Mouse (Mus musculus) intestine, embryonic 15.5 days (tissue): Measurements from ENCODE around the gene Map2k4. TPM values are rescaled to one million over a fixed set of nuclear protein-coding genes. Genes with fewer than 3 reads are reported as not detected.

ENCODE experiments used
- ATAC-seq: fragments of 200-750 bp; cut with Nextera tagmentation; 2 replicates; pipeline ENCODE4 v1.8.0; 2017; ENCODE audit warnings: moderate TSS enrichment, moderate library complexity
- H3K27ac ChIP-seq: fragments of 300-500 bp; sonication (generic); 2 replicates; pipeline ENCODE4 v1.5.1; 2015; ENCODE audit warnings: mild to moderate bottlenecking, inconsistent platforms
- H3K27me3 ChIP-seq: fragments of 300-500 bp; sonication (generic); replicated peaks from 2 replicates; pipeline ENCODE4 v1.6.1; 2015; ENCODE audit warnings: inconsistent platforms
- H3K36me3 ChIP-seq: fragments of 300-500 bp; sonication (generic); 2 replicates; pipeline ENCODE4 v1.6.1; 2015; ENCODE audit warnings: inconsistent platforms
- H3K4me1 ChIP-seq: fragments of 300-500 bp; sonication (generic); replicated peaks from 2 replicates; pipeline ENCODE4 v1.6.1; 2015; ENCODE audit warnings: inconsistent platforms
- H3K4me2 ChIP-seq: fragments of 300-500 bp; sonication (generic); replicated peaks from 2 replicates; pipeline ENCODE4 v1.6.1; 2015; ENCODE audit warnings: mild to moderate bottlenecking, inconsistent platforms
- H3K4me3 ChIP-seq: fragments of 300-500 bp; sonication (generic); replicated peaks from 2 replicates; pipeline ENCODE4 v1.5.1; 2015; ENCODE audit warnings: inconsistent platforms
- H3K9ac ChIP-seq: fragments of 300-500 bp; sonication (generic); 2 replicates; pipeline ENCODE4 v1.6.1; 2015; ENCODE audit warnings: inconsistent platforms
- H3K9me3 ChIP-seq: fragments of 300-500 bp; sonication (generic); 2 replicates; pipeline ENCODE4 v1.6.1; 2016; ENCODE audit warnings: inconsistent platforms
- WGBS: fragments of 180-500 bp; shearing (Covaris S2); methylation state at CpG from one replicate; pipeline ENCODE4 v1.1.7; 2015; 5-methylcytosine and 5-hydroxymethylcytosine counted together
- polyA plus RNA-seq: library from polyadenylated mRNA; unstranded; fragments of >200 nt; fragmentation: Nextera tagmentation; extraction: Ambion mirVana; gene quantifications from 2 replicates; pipeline ENCODE4 v1.2.1, GENCODE M21; 2015

Gene Map2k4
- polyA plus RNA-seq, 1 experiment from 2014 or later, result 57.8 TPM

GRCm38 (mm10) chr11:65734656-65735055 is 53.4 kb downstream of the Map2k4 start:
- peak; percentile 68 for ATAC-seq
- Histone ChIP-seq H3K27me3 (no peaks in the 10 kb centered on the region), H3K4me3 (no peak overlapping the region), H3K4me1 (0 out of 2 replicates have a peak, but pooled peaks cover 2% of the 10 kb centered on the region), H3K9ac (no peak overlapping the region), H3K36me3 (no peaks in the 10 kb centered on the region), H3K4me2 (no peak overlapping the region), H3K27ac (no peak overlapping the region), H3K9me3 (no peaks in the 10 kb centered on the region)
- WGBS, result 54% methylated on average over 7 of the region's 7 CpGs

- H3K9me3 ChIP-seq, result no peaks in the 10 kb centered on the region
- H3K4me2 ChIP-seq, result no peak overlapping the region
- no peak overlapping the region for H3K4me3 ChIP-seq
- ATAC-seq, result peak; percentile 25; the same call in 1 of the 2 replicates
- WGBS, result 84% methylated on average over 6 of the region's 6 CpGs
- no peaks in the 10 kb centered on the region for H3K27me3 ChIP-seq
- H3K27ac ChIP-seq, result 0 out of 2 replicates have a peak overlapping the region, but pooled peaks have one; percentile 11
- no peak overlapping the region for H3K9ac ChIP-seq
- no peaks in the 10 kb centered on the region for H3K36me3 ChIP-seq
- H3K4me1 ChIP-seq, result 0 out of 2 replicates have a peak, but pooled peaks cover 3% of the 10 kb centered on the region
Observed at GRCm38 (mm10) chr11:65729623-65730217, 58.4 kb downstream of the Map2k4 start.

- Histone ChIP-seq H3K9me3 (no peaks in the 10 kb centered on the region), H3K9ac (no peak overlapping the region), H3K4me1 (0 out of 2 replicates have a peak, but pooled peaks cover 3% of the 10 kb centered on the region), H3K27ac (no peak overlapping the region), H3K4me2 (no peak overlapping the region), H3K36me3 (no peaks in the 10 kb centered on the region), H3K27me3 (no peaks in the 10 kb centered on the region), H3K4me3 (no peak overlapping the region)
- ATAC-seq, result no peak
- WGBS, result 93% methylated on average over 4 of the region's 4 CpGs
Observed at GRCm38 (mm10) chr11:65728906-65729305, 59.2 kb downstream of the Map2k4 start.

GRCm38 (mm10) chr11:65723715-65724114 is 64.4 kb downstream of the Map2k4 start:
- H3K9ac ChIP-seq, result no peak overlapping the region
- no peak overlapping the region for H3K4me3 ChIP-seq
- no peaks in the 10 kb centered on the region for H3K36me3 ChIP-seq
- WGBS, result 90% methylated on average over 2 of the region's 2 CpGs
- no peaks in the 10 kb centered on the region for H3K27me3 ChIP-seq
- H3K4me1 ChIP-seq, result no peaks in the 10 kb centered on the region
- H3K4me2 ChIP-seq, result no peak overlapping the region
- no peak for ATAC-seq
- no peaks in the 10 kb centered on the region for H3K9me3 ChIP-seq
- no peak overlapping the region for H3K27ac ChIP-seq

GRCm38 (mm10) chr11:65721615-65722014 is 66.5 kb downstream of the Map2k4 start:
- ATAC-seq, result no peak
- no peaks in the 10 kb centered on the region for H3K4me1 ChIP-seq

GRCm38 (mm10) chr11:65719960-65720359 is 68.1 kb downstream of the Map2k4 start:
- Histone ChIP-seq H3K4me1 (no peaks in the 10 kb centered on the region), H3K9me3 (no peaks in the 10 kb centered on the region), H3K9ac (no peak overlapping the region), H3K27ac (no peak overlapping the region), H3K36me3 (no peaks in the 10 kb centered on the region), H3K4me2 (no peak overlapping the region), H3K27me3 (no peaks in the 10 kb centered on the region), H3K4me3 (no peak overlapping the region)
- no peak for ATAC-seq
- WGBS, result 66% methylated on average over 1 of the region's 1 CpGs

More at GRCm38 (mm10) chr11:65721615-65722014, 66.5 kb downstream of the Map2k4 start:
- Histone ChIP-seq H3K9me3 (no peaks in the 10 kb centered on the region), H3K27ac (no peak overlapping the region), H3K4me3 (no peak overlapping the region), H3K36me3 (no peaks in the 10 kb centered on the region), H3K27me3 (no peaks in the 10 kb centered on the region), H3K4me2 (no peak overlapping the region), H3K9ac (no peak overlapping the region)
- 85% methylated on average over 3 of the region's 3 CpGs for WGBS

- WGBS, result 79% methylated on average over 4 of the region's 4 CpGs
- no peak overlapping the region for H3K4me2 ChIP-seq
- no peak overlapping the region for H3K9ac ChIP-seq
- no peak overlapping the region for H3K27ac ChIP-seq
- H3K9me3 ChIP-seq, result no peaks in the 10 kb centered on the region
- no peaks in the 10 kb centered on the region for H3K36me3 ChIP-seq
- no peak for ATAC-seq
- H3K27me3 ChIP-seq, result no peaks in the 10 kb centered on the region
- H3K4me1 ChIP-seq, result no peaks in the 10 kb centered on the region
- no peak overlapping the region for H3K4me3 ChIP-seq
Observed at GRCm38 (mm10) chr11:65713830-65714229, 74.3 kb downstream of the Map2k4 start.

- Histone ChIP-seq H3K4me1 (no peaks in the 10 kb centered on the region), H3K36me3 (no peaks in the 10 kb centered on the region), H3K9ac (no peak overlapping the region), H3K27ac (no peak overlapping the region), H3K4me2 (no peak overlapping the region), H3K4me3 (no peak overlapping the region), H3K9me3 (no peaks in the 10 kb centered on the region), H3K27me3 (no peaks in the 10 kb centered on the region)
- 86% methylated on average over 6 of the region's 6 CpGs for WGBS
- no peak for ATAC-seq
Observed at GRCm38 (mm10) chr11:65712754-65713306, 75.3 kb downstream of the Map2k4 start.

GRCm38 (mm10) chr11:65706784-65707183 is 81.3 kb downstream of the Map2k4 start:
- WGBS, result 96% methylated on average over 4 of the region's 4 CpGs
- Histone ChIP-seq H3K9me3 (no peaks in the 10 kb centered on the region), H3K4me3 (no peak overlapping the region), H3K4me1 (no peaks in the 10 kb centered on the region), H3K27me3 (no peaks in the 10 kb centered on the region), H3K4me2 (no peak overlapping the region), H3K9ac (no peak overlapping the region), H3K36me3 (no peaks in the 10 kb centered on the region), H3K27ac (no peak overlapping the region)
- no peak for ATAC-seq

- 80% methylated on average over 2 of the region's 2 CpGs for WGBS
- Histone ChIP-seq H3K27me3 (no peaks in the 10 kb centered on the region), H3K4me2 (no peak overlapping the region), H3K27ac (no peak overlapping the region), H3K4me3 (no peak overlapping the region), H3K9me3 (no peaks in the 10 kb centered on the region), H3K36me3 (0 out of 2 replicates have a peak, but pooled peaks cover 1% of the 10 kb centered on the region), H3K9ac (no peak overlapping the region), H3K4me1 (no peaks in the 10 kb centered on the region)
- ATAC-seq, result no peak
Observed at GRCm38 (mm10) chr11:65706176-65706575, 81.9 kb downstream of the Map2k4 start.

GRCm38 (mm10) chr11:65704861-65705260 is 83.2 kb downstream of the Map2k4 start:
- Histone ChIP-seq H3K4me3 (no peak overlapping the region), H3K27ac (no peak overlapping the region), H3K4me1 (no peaks in the 10 kb centered on the region), H3K4me2 (no peak overlapping the region), H3K27me3 (no peaks in the 10 kb centered on the region), H3K9ac (no peak overlapping the region), H3K9me3 (no peaks in the 10 kb centered on the region), H3K36me3 (0 out of 2 replicates have a peak, but pooled peaks cover 3% of the 10 kb centered on the region)
- ATAC-seq, result no peak
- WGBS, result 83% methylated on average over 4 of the region's 4 CpGs

GRCm38 (mm10) chr11:65678824-65679402 is 109.2 kb downstream of the Map2k4 start:
- Histone ChIP-seq H3K4me2 (peak overlapping the region; percentile 8; the same call in 1 of the 2 replicates), H3K9ac (no peak overlapping the region), H3K4me3 (no peak overlapping the region), H3K27ac (no peak overlapping the region), H3K36me3 (no peaks in the 10 kb centered on the region), H3K9me3 (no peaks in the 10 kb centered on the region), H3K4me1 (no peaks in the 10 kb centered on the region), H3K27me3 (no peaks in the 10 kb centered on the region)
- WGBS, result 28% methylated on average over 12 of the region's 12 CpGs
- peak; percentile 31; the same call in 1 of the 2 replicates for ATAC-seq
